Mouse (Mus musculus) liver, postnatal 0 days (tissue): ENCODE measurements around the gene Cers1.

Experiments used
- CTCF ChIP-seq: sonication (generic); IDR thresholded peaks from 2 replicates; pipeline ENCODE4 v1.5.1; 2016; ENCODE audit warnings: antibody characterized with exemption, low read depth
- EP300 ChIP-seq: IDR thresholded peaks from 2 replicates; pipeline ENCODE4 v1.6.1; 2016; ENCODE audit warnings: antibody characterized with exemption, low read depth, mild to moderate bottlenecking

DNA sequence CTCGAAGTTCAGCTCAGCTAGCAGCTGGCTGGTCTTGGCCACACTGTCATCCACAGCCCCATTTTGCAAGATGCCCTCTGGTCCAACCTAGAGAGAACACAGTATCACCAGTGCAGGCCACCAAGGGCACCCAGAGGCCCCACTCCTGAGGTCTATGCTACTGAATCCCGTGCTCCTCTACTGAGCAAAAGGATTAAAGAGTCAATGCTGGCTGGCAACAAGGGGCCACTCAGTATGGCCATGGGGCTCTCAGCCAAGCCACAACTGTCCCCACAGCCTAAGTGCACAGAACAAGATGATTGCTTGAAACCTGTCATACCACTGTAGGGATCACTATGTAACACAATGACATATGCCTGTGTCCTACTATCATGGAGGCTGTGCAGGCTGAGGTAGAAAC is 28.7 kb downstream of the Cers1 start:
- TF ChIP-seq CTCF (no peak), EP300 (no peak)
